ENCODE assay signal across 8 mouse cellular contexts in genomic region chr6:72244569-72245285, GRCm38 (mm10). TPM values are rescaled to one million over a fixed set of nuclear protein-coding genes. Genes with fewer than 3 reads are reported as not detected.
DNase-seq lines count a peak whose midpoint lies in the region; ATAC-seq and TF ChIP-seq lines count a peak whose summit lies in the region.
"Had no signal": no experiment of that assay in that cellular context is flagged by ENCODE, and none has a peak within 500 bp of the region (broad histone marks: within the 10 kb centered on the region; RNA-seq: fewer than 3 reads in every experiment).

No protein-coding gene starts in this region.

- no peaks in the 10 kb centered on the region for H3K9me3 ChIP-seq in heart, embryonic 13.5 days
- H3K9me3 ChIP-seq in neural tube, embryonic 14.5 days (ENCODE audit: control insufficient read depth, low read length): no peaks in the 10 kb centered on the region
- H3K9me3 ChIP-seq: megakaryocyte, embryonic 14.5 days had no signal

- H3K79me3 ChIP-seq in C2C12 (ENCODE audit: low read depth): no peaks in the 10 kb centered on the region

- peak overlapping the region; percentile 24; the same call in 1 of the 2 replicates for H3K9ac ChIP-seq in heart, embryonic 13.5 days
- no peak overlapping the region for H3K9ac ChIP-seq in neural tube, embryonic 14.5 days (replicated peaks; ENCODE audit: low read depth, low read length)

- no peak for ATAC-seq in heart, embryonic 13.5 days (ENCODE audit: extremely low read depth, insufficient number of reproducible peaks, low FRiP score, low TSS enrichment)
- ATAC-seq in neural tube, embryonic 14.5 days (ENCODE audit: low read depth): peak; percentile 51; the same call in 1 of the 2 replicates

- H3K4me2 ChIP-seq in heart, embryonic 13.5 days: peak overlapping the region; percentile 35
- H3K4me2 ChIP-seq in neural tube, embryonic 14.5 days (ENCODE audit: low read depth, low read length): no peak overlapping the region

- H3K27ac ChIP-seq in cortical plate, adult 2 months (ENCODE audit: insufficient read depth, low read length): peak overlapping the region; percentile 4; the same call in 1 of the 2 replicates
- peak overlapping the region; percentile 97 for H3K27ac ChIP-seq in heart, embryonic 13.5 days (replicated peaks)
- peak overlapping the region; percentile 70 for H3K27ac ChIP-seq in neural tube, embryonic 14.5 days (ENCODE audit: low read depth, low read length)

- TF ChIP-seq CTCF in C2C12 (IDR thresholded peaks at IDR 0.05; ENCODE audit: control insufficient read depth, insufficient read depth, insufficient read length): no peak
- no peak for TF ChIP-seq CTCF in cortical plate, adult 2 months (IDR thresholded peaks at IDR 0.05; ENCODE audit: extremely low read depth, insufficient read depth, low read length)

- no peaks in the 10 kb centered on the region for H3K36me3 ChIP-seq in C2C12 (ENCODE audit: control insufficient read depth, insufficient read depth)
- H3K36me3 ChIP-seq in heart, embryonic 13.5 days: no peaks in the 10 kb centered on the region
- H3K36me3 ChIP-seq in neural tube, embryonic 14.5 days (ENCODE audit: control insufficient read depth, insufficient read depth, low read length): no peaks in the 10 kb centered on the region

- no peak overlapping the region for H3K4me3 ChIP-seq in C2C12 (ENCODE audit: insufficient read depth, poor library complexity, severe bottlenecking)
- H3K4me3 ChIP-seq in cortical plate, adult 2 months (ENCODE audit: insufficient read depth, low read length): no peak overlapping the region
- H3K4me3 ChIP-seq in heart, embryonic 13.5 days: no peak overlapping the region
- H3K4me3 ChIP-seq in neural tube, embryonic 14.5 days (ENCODE audit: low read depth, low read length): no peak overlapping the region
- H3K4me3 ChIP-seq: megakaryocyte, embryonic 14.5 days had no signal

- DNase-seq in kidney, postnatal 36 days: peak; percentile 51 to 53
- DNase-seq in cerebellum, postnatal 4 days (ENCODE audit: low spot score in 2 of 2): no peak
- no peak for DNase-seq in c-Kit-positive CD71-positive TER-119-positive erythroid progenitor cells, embryonic 14.5 days (ENCODE audit: low spot score)

- H3K27me3 ChIP-seq in C2C12 (ENCODE audit: control insufficient read depth, insufficient read depth, insufficient read length): no peaks in the 10 kb centered on the region
- H3K27me3 ChIP-seq in heart, embryonic 13.5 days (replicated peaks): 0 out of 2 replicates have a peak, but pooled peaks cover 5% of the 10 kb centered on the region
- H3K27me3 ChIP-seq in neural tube, embryonic 14.5 days (ENCODE audit: control insufficient read depth, insufficient read depth, low read length): 0 out of 2 replicates have a peak, but pooled peaks cover 4% of the 10 kb centered on the region

- TF ChIP-seq POLR2A in cortical plate, adult 2 months (IDR thresholded peaks at IDR 0.05; ENCODE audit: extremely low read depth, insufficient read depth, low read length): no peak

- WGBS in heart, embryonic 13.5 days: 51% methylated on average over 20 of the region's 20 CpGs
- WGBS in neural tube, embryonic 14.5 days: 59% methylated on average over 20 of the region's 20 CpGs

- H3ac ChIP-seq in C2C12 (ENCODE audit: control insufficient read depth, insufficient read length, low read depth): peak overlapping the region; percentile 5

- H3K79me2 ChIP-seq in C2C12 (ENCODE audit: control insufficient read depth, insufficient read depth): no peaks in the 10 kb centered on the region

- H3K4me1 ChIP-seq in cortical plate, adult 2 months (ENCODE audit: control insufficient read depth, insufficient read depth, low read length): no peaks in the 10 kb centered on the region; the same call in 1 of the 2 replicates
- H3K4me1 ChIP-seq in heart, embryonic 13.5 days: peaks cover 72% of the 10 kb centered on the region
- no peaks in the 10 kb centered on the region for H3K4me1 ChIP-seq in neural tube, embryonic 14.5 days (ENCODE audit: control insufficient read depth, insufficient read depth, low read length)

TF ChIP-seq in C2C12, 6 proteins besides CTCF, POLR2A, EP300 and RAD21:
- TF ChIP-seq MYOG (IDR thresholded peaks at IDR 0.05; ENCODE audit: control insufficient read depth, extremely low read depth, insufficient read length): no peak
- no peak for TF ChIP-seq USF1 (IDR thresholded peaks at IDR 0.05; ENCODE audit: low read depth)
- TF ChIP-seq CEBPB (IDR thresholded peaks at IDR 0.05; ENCODE audit: low read depth): no peak
- no peak for TF ChIP-seq MAX (IDR thresholded peaks at IDR 0.05)
- no peak for TF ChIP-seq FOSL1 (IDR thresholded peaks at IDR 0.05; ENCODE audit: insufficient read depth, low read length, poor library complexity, severe bottlenecking)
- TF ChIP-seq MYOD1 (IDR thresholded peaks at IDR 0.05; ENCODE audit: control insufficient read depth, insufficient read length, low read depth): no peak

RNA-seq across cellular contexts. Expression of gene Atoh8, which starts 9.3 kb away (rescaled TPM):
- polyA plus RNA-seq in C2C12 (2012; fragmentation: generic; extraction: Trizol): 34.4 TPM
- 2.1 and 2.5 TPM in 2 replicates for polyA plus RNA-seq in cortical plate, adult 2 months (2012; rRNA removed)
- polyA plus RNA-seq in heart, embryonic 13.5 days (2015; fragmentation: Nextera tagmentation; extraction: Ambion mirVana): 13.3 and 13.7 TPM in 2 replicates
- polyA plus RNA-seq in neural tube, embryonic 14.5 days (2014; fragmentation: Nextera tagmentation; extraction: Ambion mirVana): 1.1 and 2.4 TPM in 2 replicates

RNA-seq across cellular contexts. Expression of gene Sftpb, which starts 59.7 kb away (rescaled TPM):
- not detected for polyA plus RNA-seq in C2C12 (2012; fragmentation: generic; extraction: Trizol)
- polyA plus RNA-seq in cortical plate, adult 2 months (2012; rRNA removed): not detected in 2 replicates
- 0.17 and 1.1 TPM in 2 replicates for polyA plus RNA-seq in heart, embryonic 13.5 days (2015; fragmentation: Nextera tagmentation; extraction: Ambion mirVana)
- not detected in 2 replicates for polyA plus RNA-seq in neural tube, embryonic 14.5 days (2014; fragmentation: Nextera tagmentation; extraction: Ambion mirVana)

Comparison
In these comparisons a context has a peak if more than half of its experiments do, and no peak if none do; other contexts are left out.
1. H3K27ac ChIP-seq: peak in every context shown above with its lines; median percentile 97 in heart, embryonic 13.5 days; 70 in neural tube, embryonic 14.5 days; 4 in cortical plate, adult 2 months.
2. DNase-seq: peak in kidney, postnatal 36 days (2 of 2); none in cerebellum, postnatal 4 days (0 of 2) and c-Kit-positive CD71-positive TER-119-positive erythroid progenitor cells, embryonic 14.5 days (single experiment).